Mouse (Mus musculus) intestine, postnatal 0 days (tissue): ENCODE measurements around the gene Snu13. TPM values are rescaled to one million over a fixed set of nuclear protein-coding genes. Genes with fewer than 3 reads are reported as not detected.

Experiments used
- ATAC-seq: fragments of 200-750 bp; cut with Nextera tagmentation; 2 replicates; pipeline ENCODE4 v1.8.0; 2017; ENCODE audit warnings: mild to moderate bottlenecking, moderate TSS enrichment, moderate library complexity
- H3K27ac ChIP-seq: fragments of 300-500 bp; sonication (generic); 2 replicates; pipeline ENCODE4 v1.5.1; 2014; ENCODE audit warnings: mild to moderate bottlenecking, low read depth, low read length, moderate library complexity
- H3K27me3 ChIP-seq: fragments of 300-500 bp; sonication (generic); replicated peaks from 2 replicates; pipeline ENCODE4 v1.6.1; 2014; ENCODE audit warnings: low read length, mixed read lengths; ENCODE audit not compliant: control insufficient read depth, insufficient read depth
- H3K36me3 ChIP-seq: fragments of 300-500 bp; sonication (generic); 2 replicates; pipeline ENCODE4 v1.6.1; 2014; ENCODE audit warnings: mild to moderate bottlenecking, moderate library complexity; ENCODE audit not compliant: control insufficient read depth, insufficient read depth
- H3K4me1 ChIP-seq: fragments of 300-500 bp; sonication (generic); replicated peaks from 2 replicates; pipeline ENCODE4 v1.6.1; 2014; ENCODE audit warnings: antibody characterized with exemption, low read length, mixed read lengths; ENCODE audit not compliant: control insufficient read depth, insufficient read depth
- H3K4me2 ChIP-seq: fragments of 300-500 bp; sonication (generic); replicated peaks from 2 replicates; pipeline ENCODE4 v1.6.1; 2014; ENCODE audit warnings: low read depth, mild to moderate bottlenecking, moderate library complexity
- H3K4me3 ChIP-seq: fragments of 300-500 bp; sonication (generic); 2 replicates; pipeline ENCODE4 v1.5.1; 2014; ENCODE audit warnings: low read depth, low read length
- H3K9ac ChIP-seq: fragments of 300-500 bp; sonication (generic); 2 replicates; pipeline ENCODE4 v1.6.1; 2014; ENCODE audit warnings: mild to moderate bottlenecking, low read depth, low read length
- H3K9me3 ChIP-seq: fragments of 300-500 bp; sonication (generic); 2 replicates; pipeline ENCODE4 v1.6.1; 2016; ENCODE audit warnings: mixed run types; ENCODE audit not compliant: control insufficient read depth
- CTCF ChIP-seq: sonication (generic); IDR thresholded peaks from 2 replicates; pipeline ENCODE4 v1.5.1; 2016; ENCODE audit warnings: low read depth, mild to moderate bottlenecking, control low read depth, antibody characterized with exemption, moderate library complexity
- WGBS: fragments of 180-500 bp; shearing (Covaris S2); extraction: QIAGEN DNeasy Blood & Tissue Kit; methylation state at CpG from one replicate; pipeline ENCODE4 v1.1.7; 2014; 5-methylcytosine and 5-hydroxymethylcytosine counted together
- polyA plus RNA-seq: library from polyadenylated mRNA; unstranded; fragments of >200 nt; fragmentation: Nextera tagmentation; extraction: Ambion mirVana; gene quantifications from 2 replicates; pipeline ENCODE4 v1.2.1, GENCODE M21; 2015

The Snu13 gene
- polyA plus RNA-seq, 1 experiment from 2014 or later, result 99.0 TPM

GRCm38 (mm10) chr15:82079883-82080282, 32.5 kb upstream of the Snu13 start:
- no peak overlapping the region for H3K4me3 ChIP-seq
- no peak for TF ChIP-seq CTCF
- ATAC-seq, result no peak
- 50% methylated on average over 10 of the region's 10 CpGs for WGBS
- no peak overlapping the region for H3K4me2 ChIP-seq
- no peaks in the 10 kb centered on the region for H3K9me3 ChIP-seq
- H3K27me3 ChIP-seq, result peaks cover 20% of the 10 kb centered on the region
- no peaks in the 10 kb centered on the region for H3K4me1 ChIP-seq
- H3K36me3 ChIP-seq, result no peaks in the 10 kb centered on the region
- no peak overlapping the region for H3K9ac ChIP-seq
- no peak overlapping the region for H3K27ac ChIP-seq

GRCm38 (mm10) chr15:82073490-82073889, 26.1 kb upstream of the Snu13 start:
- Histone ChIP-seq H3K27ac (no peak overlapping the region), H3K4me2 (no peak overlapping the region), H3K4me1 (no peaks in the 10 kb centered on the region), H3K27me3 (peaks cover 35% of the 10 kb centered on the region), H3K9me3 (no peaks in the 10 kb centered on the region), H3K36me3 (no peaks in the 10 kb centered on the region), H3K9ac (no peak overlapping the region), H3K4me3 (no peak overlapping the region)
- no peak for ATAC-seq
- no peak for TF ChIP-seq CTCF
- 77% methylated on average over 7 of the region's 7 CpGs for WGBS

- Histone ChIP-seq H3K4me1 (no peaks in the 10 kb centered on the region), H3K27me3 (peaks cover 43% of the 10 kb centered on the region), H3K9ac (no peak overlapping the region), H3K4me2 (no peak overlapping the region), H3K4me3 (no peak overlapping the region), H3K36me3 (no peaks in the 10 kb centered on the region), H3K9me3 (no peaks in the 10 kb centered on the region), H3K27ac (no peak overlapping the region)
- 87% methylated on average over 26 of the region's 26 CpGs for WGBS
- no peak for TF ChIP-seq CTCF
- no peak for ATAC-seq
Measured at GRCm38 (mm10) chr15:82071816-82072469, 24.5 kb upstream of the Snu13 start.

- peaks cover 53% of the 10 kb centered on the region for H3K27me3 ChIP-seq
- H3K9ac ChIP-seq, result no peak within 1 kb of the TSS
- TF ChIP-seq CTCF, result no peak
- no peaks in the 10 kb centered on the region for H3K9me3 ChIP-seq
- no peak within 1 kb of the TSS for H3K4me3 ChIP-seq
- WGBS, result 20% methylated on average over 39 of the region's 40 CpGs
- no peak within 1 kb of the TSS for H3K4me2 ChIP-seq
- ATAC-seq, result no peak
- no peak within 1 kb of the TSS for H3K27ac ChIP-seq
- H3K36me3 ChIP-seq, result no peaks in the 10 kb centered on the region
- H3K4me1 ChIP-seq, result no peaks in the 10 kb centered on the region
Measured at GRCm38 (mm10) chr15:82069898-82070297, 22.5 kb upstream of the Snu13 start, which contains the start of gene Mei1. TSS of gene Mei1 (plus strand) at chr15:82069996.

- ATAC-seq, result no peak
- WGBS, result 13% methylated on average over 7 of the region's 7 CpGs
Measured at GRCm38 (mm10) chr15:82065511-82065910, 18.1 kb upstream of the Snu13 start.

DNA sequence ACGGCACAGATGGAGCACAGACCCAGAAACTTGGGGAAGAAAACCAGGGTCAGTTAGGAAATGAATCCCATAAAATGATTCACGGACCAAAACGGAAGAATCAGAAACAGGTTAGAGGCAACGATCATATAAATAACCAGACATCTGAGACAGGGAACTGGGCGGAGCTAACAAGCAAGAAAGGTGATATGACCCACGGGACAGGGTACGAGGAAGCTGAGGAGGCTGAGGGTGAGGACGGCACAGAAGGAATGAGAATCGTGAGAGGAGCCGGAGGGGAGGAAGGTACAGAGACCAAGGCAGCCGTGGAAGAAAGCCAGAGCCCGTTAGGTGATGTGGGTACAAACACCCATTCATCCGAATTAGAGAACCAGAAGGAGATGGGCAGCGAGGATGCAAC, 16.5 kb upstream of the Snu13 start:
- Histone ChIP-seq H3K4me3 (no peak overlapping the region), H3K4me2 (no peak overlapping the region), H3K4me1 (no peaks in the 10 kb centered on the region), H3K27me3 (peaks cover 39% of the 10 kb centered on the region), H3K27ac (no peak overlapping the region), H3K9ac (no peak overlapping the region), H3K9me3 (no peaks in the 10 kb centered on the region), H3K36me3 (no peaks in the 10 kb centered on the region)
- WGBS, result 56% methylated on average over 14 of the region's 14 CpGs
- ATAC-seq, result no peak
- no peak for TF ChIP-seq CTCF

More at GRCm38 (mm10) chr15:82065511-82065910, 18.1 kb upstream of the Snu13 start:
- no peaks in the 10 kb centered on the region for H3K36me3 ChIP-seq
- peaks cover 55% of the 10 kb centered on the region for H3K27me3 ChIP-seq
- no peak overlapping the region for H3K27ac ChIP-seq
- TF ChIP-seq CTCF, result peak; percentile 89
- H3K4me1 ChIP-seq, result no peaks in the 10 kb centered on the region
- no peak overlapping the region for H3K4me2 ChIP-seq
- no peaks in the 10 kb centered on the region for H3K9me3 ChIP-seq
- no peak overlapping the region for H3K4me3 ChIP-seq
- H3K9ac ChIP-seq, result no peak overlapping the region
